Comparison of ENCODE assay signal across 25 mouse cellular contexts in genomic region chr6:113651626-113652025, GRCm38 (mm10). TPM values are rescaled to one million over a fixed set of nuclear protein-coding genes. Genes with fewer than 3 reads are reported as not detected.
DNase-seq lines count a peak whose midpoint lies in the region; ATAC-seq and TF ChIP-seq lines count a peak whose summit lies in the region.
"Had no signal": no experiment of that assay in that cellular context is flagged by ENCODE, and none has a peak within 500 bp of the region (broad histone marks: within the 10 kb centered on the region; RNA-seq: fewer than 3 reads in every experiment).

No protein-coding gene starts in this region.

- H3K4me2 ChIP-seq in liver, postnatal 0 days (ENCODE audit: low read depth, low read length), result no peak overlapping the region
- no peak overlapping the region for H3K4me2 ChIP-seq in intestine, embryonic 14.5 days (ENCODE audit: low read length)
- H3K4me2 ChIP-seq in liver, embryonic 13.5 days, result peak overlapping the region; percentile 29; the same call in 1 of the 2 replicates
- no peak overlapping the region for H3K4me2 ChIP-seq in forebrain, postnatal 0 days (ENCODE audit: low read depth)
- H3K4me2 ChIP-seq in hindbrain, postnatal 0 days (ENCODE audit: low read depth, low read length), result no peak overlapping the region
- H3K4me2 ChIP-seq: heart, embryonic 15.5 days; midbrain, embryonic 12.5 days had no signal

- no peak for TF ChIP-seq CTCF in liver, postnatal 0 days (IDR thresholded peaks at IDR 0.05; ENCODE audit: low read depth)
- TF ChIP-seq CTCF in forebrain, postnatal 0 days (IDR thresholded peaks at IDR 0.05; ENCODE audit: low read depth), result no peak
- no peak for TF ChIP-seq CTCF in hindbrain, postnatal 0 days (IDR thresholded peaks at IDR 0.05; ENCODE audit: low read depth)

- peak; percentile 70 for DNase-seq in liver
- DNase-seq in liver, postnatal 0 days, result no peak
- no peak for DNase-seq in intestine, embryonic 14.5 days (ENCODE audit: low spot score)
- peak; percentile 25 for DNase-seq in liver, embryonic 13.5 days
- DNase-seq in limb, embryonic 10.5 days (ENCODE audit: low spot score), result no peak
- DNase-seq in forebrain, postnatal 0 days, result no peak
- no peak for DNase-seq in thymus, postnatal 10 days (ENCODE audit: low spot score in 2 of 2)
- no peak for DNase-seq in hindbrain, postnatal 0 days (ENCODE audit: low spot score)
- DNase-seq: B cell, adult 2 months; cerebellum, adult 18-20 months; gastrocnemius, adult 2 months; heart, adult 18-20 months; lung, adult 18-20 months; lung, postnatal 36 days; right cerebral cortex, postnatal 14 days had no signal

- 49% methylated on average over 3 of the region's 3 CpGs for WGBS in liver, postnatal 0 days (ENCODE audit: insufficient replicate concordance)
- 60% methylated on average over 3 of the region's 3 CpGs for WGBS in intestine, embryonic 14.5 days
- WGBS in liver, embryonic 13.5 days (ENCODE audit: insufficient replicate concordance), result 35% methylated on average over 3 of the region's 3 CpGs
- WGBS in limb, embryonic 10.5 days, result 66% methylated on average over 3 of the region's 3 CpGs
- 78% methylated on average over 3 of the region's 3 CpGs for WGBS in forebrain, postnatal 0 days
- 68% methylated on average over 3 of the region's 3 CpGs for WGBS in hindbrain, postnatal 0 days

- no peak for ATAC-seq in liver, postnatal 0 days
- ATAC-seq in intestine, embryonic 14.5 days (replicated peaks; ENCODE audit: low FRiP score, low TSS enrichment, low read depth), result 0 out of 2 replicates have a peak, but pooled peaks have one; percentile 51
- peak; percentile 73 for ATAC-seq in liver, embryonic 13.5 days (ENCODE audit: low read depth)
- no peak for ATAC-seq in forebrain, postnatal 0 days
- ATAC-seq in hindbrain, postnatal 0 days, result no peak
- ATAC-seq: forebrain, embryonic 16.5 days had no signal

- no peak overlapping the region for H3K27ac ChIP-seq in liver, postnatal 0 days (ENCODE audit: low read depth)
- H3K27ac ChIP-seq in intestine, embryonic 14.5 days (ENCODE audit: low read depth), result no peak overlapping the region
- peak overlapping the region; percentile 25; the same call in 1 of the 2 replicates for H3K27ac ChIP-seq in liver, embryonic 13.5 days
- H3K27ac ChIP-seq in limb, embryonic 10.5 days, result no peak overlapping the region
- H3K27ac ChIP-seq in forebrain, postnatal 0 days (ENCODE audit: low read depth, low read length), result no peak overlapping the region
- H3K27ac ChIP-seq in hindbrain, postnatal 0 days, result no peak overlapping the region
- H3K27ac ChIP-seq: gastrocnemius, adult 2 months; heart, embryonic 15.5 days; kidney, postnatal 0 days; midbrain, embryonic 12.5 days had no signal

- H3K27me3 ChIP-seq in liver, postnatal 0 days (ENCODE audit: insufficient read depth, low read length), result no peaks in the 10 kb centered on the region
- no peaks in the 10 kb centered on the region for H3K27me3 ChIP-seq in intestine, embryonic 14.5 days (replicated peaks; ENCODE audit: control insufficient read depth, insufficient read depth, low read length)
- no peaks in the 10 kb centered on the region for H3K27me3 ChIP-seq in liver, embryonic 13.5 days
- H3K27me3 ChIP-seq in limb, embryonic 10.5 days (ENCODE audit: low read depth, poor library complexity, severe bottlenecking), result no peaks in the 10 kb centered on the region
- no peaks in the 10 kb centered on the region for H3K27me3 ChIP-seq in forebrain, postnatal 0 days (ENCODE audit: insufficient read depth, low read length)
- H3K27me3 ChIP-seq in hindbrain, postnatal 0 days (ENCODE audit: insufficient read depth, low read length), result no peaks in the 10 kb centered on the region
- H3K27me3 ChIP-seq: heart, embryonic 15.5 days; midbrain, embryonic 12.5 days had no signal

- H3K4me3 ChIP-seq in liver, postnatal 0 days (ENCODE audit: low read depth, low read length), result no peak overlapping the region
- no peak overlapping the region for H3K4me3 ChIP-seq in intestine, embryonic 14.5 days (ENCODE audit: low read depth, low read length)
- no peak overlapping the region for H3K4me3 ChIP-seq in liver, embryonic 13.5 days (replicated peaks)
- H3K4me3 ChIP-seq in limb, embryonic 10.5 days, result no peak overlapping the region
- no peak overlapping the region for H3K4me3 ChIP-seq in forebrain, postnatal 0 days (ENCODE audit: low read depth, low read length)
- no peak overlapping the region for H3K4me3 ChIP-seq in hindbrain, postnatal 0 days (ENCODE audit: low read length)
- H3K4me3 ChIP-seq: gastrocnemius, adult 2 months; heart, embryonic 15.5 days; midbrain, embryonic 12.5 days had no signal

- H3K36me3 ChIP-seq in liver, postnatal 0 days (replicated peaks; ENCODE audit: insufficient read depth, low read length), result peaks cover 11% of the 10 kb centered on the region
- no peaks in the 10 kb centered on the region for H3K36me3 ChIP-seq in intestine, embryonic 14.5 days (ENCODE audit: control insufficient read depth, insufficient read depth, low read length)
- peaks cover 5% of the 10 kb centered on the region; the same call in 1 of the 2 replicates for H3K36me3 ChIP-seq in liver, embryonic 13.5 days
- H3K36me3 ChIP-seq in limb, embryonic 10.5 days, result no peaks in the 10 kb centered on the region
- H3K36me3 ChIP-seq in forebrain, postnatal 0 days (ENCODE audit: insufficient read depth), result no peaks in the 10 kb centered on the region
- no peaks in the 10 kb centered on the region for H3K36me3 ChIP-seq in hindbrain, postnatal 0 days (ENCODE audit: insufficient read depth, low read length)
- H3K36me3 ChIP-seq: heart, embryonic 15.5 days; midbrain, embryonic 12.5 days had no signal

- no peak for TF ChIP-seq EP300 in liver, postnatal 0 days (IDR thresholded peaks at IDR 0.05; ENCODE audit: low read depth)

- no peaks in the 10 kb centered on the region for H3K9me3 ChIP-seq in liver, postnatal 0 days (ENCODE audit: low read length)
- no peaks in the 10 kb centered on the region for H3K9me3 ChIP-seq in intestine, embryonic 14.5 days (ENCODE audit: control insufficient read depth, low read length)
- H3K9me3 ChIP-seq in liver, embryonic 13.5 days (replicated peaks), result no peaks in the 10 kb centered on the region
- H3K9me3 ChIP-seq in limb, embryonic 10.5 days (replicated peaks), result no peaks in the 10 kb centered on the region
- H3K9me3 ChIP-seq in forebrain, postnatal 0 days (ENCODE audit: low read length), result no peaks in the 10 kb centered on the region
- no peaks in the 10 kb centered on the region for H3K9me3 ChIP-seq in hindbrain, postnatal 0 days (ENCODE audit: low read length)
- H3K9me3 ChIP-seq: heart, embryonic 15.5 days; midbrain, embryonic 12.5 days had no signal

- H3K9ac ChIP-seq in liver, postnatal 0 days (replicated peaks), result no peak overlapping the region
- H3K9ac ChIP-seq in intestine, embryonic 14.5 days (ENCODE audit: low read length), result no peak overlapping the region
- no peak overlapping the region for H3K9ac ChIP-seq in liver, embryonic 13.5 days
- H3K9ac ChIP-seq in forebrain, postnatal 0 days, result no peak overlapping the region
- no peak overlapping the region for H3K9ac ChIP-seq in hindbrain, postnatal 0 days (replicated peaks; ENCODE audit: low read length)
- H3K9ac ChIP-seq: heart, embryonic 15.5 days; midbrain, embryonic 12.5 days had no signal

- H3K4me1 ChIP-seq in liver, postnatal 0 days (ENCODE audit: insufficient read depth), result peaks cover 33% of the 10 kb centered on the region
- H3K4me1 ChIP-seq in intestine, embryonic 14.5 days (replicated peaks; ENCODE audit: control insufficient read depth, insufficient read depth, low read length), result no peaks in the 10 kb centered on the region
- peaks cover 46% of the 10 kb centered on the region for H3K4me1 ChIP-seq in liver, embryonic 13.5 days (replicated peaks)
- no peaks in the 10 kb centered on the region; the same call in 1 of the 2 replicates for H3K4me1 ChIP-seq in limb, embryonic 10.5 days
- H3K4me1 ChIP-seq in forebrain, postnatal 0 days (ENCODE audit: insufficient read depth), result no peaks in the 10 kb centered on the region
- no peaks in the 10 kb centered on the region for H3K4me1 ChIP-seq in hindbrain, postnatal 0 days (ENCODE audit: insufficient read depth, low read length)
- H3K4me1 ChIP-seq: midbrain, embryonic 12.5 days had no signal

RNA-seq across cellular contexts. Expression of gene Irak2, which starts 13.4 kb away (rescaled TPM):
- polyA plus RNA-seq in liver, postnatal 0 days (2015; fragmentation: Nextera tagmentation; extraction: Ambion mirVana), result 9.2 and 10.8 TPM in 2 replicates
- polyA plus RNA-seq in intestine, embryonic 14.5 days (2014; fragmentation: Nextera tagmentation; extraction: Ambion mirVana), result 5.7 and 8.2 TPM in 2 replicates
- polyA plus RNA-seq in liver, embryonic 13.5 days (2015; fragmentation: Nextera tagmentation; extraction: Ambion mirVana), result 12.1 and 14.9 TPM in 2 replicates
- 4.5 and 8.0 TPM in 2 replicates for polyA plus RNA-seq in limb, embryonic 10.5 days (2016; fragmentation: Nextera tagmentation; extraction: Ambion mirVana)
- 4.5 and 5.9 TPM in 2 replicates for total RNA-seq in forebrain, postnatal 0 days (2014; rRNA removed)
- polyA plus RNA-seq in forebrain, postnatal 0 days (2015; fragmentation: Nextera tagmentation; extraction: Ambion mirVana), result 1.8 and 3.5 TPM in 2 replicates
- total RNA-seq in hindbrain, postnatal 0 days (2014; rRNA removed), result 12.1 and 13.9 TPM in 2 replicates
- polyA plus RNA-seq in hindbrain, postnatal 0 days (2015; fragmentation: Nextera tagmentation; extraction: Ambion mirVana), result 4.6 and 4.8 TPM in 2 replicates

RNA-seq across cellular contexts. Expression of gene Vhl, which starts 27.9 kb away (rescaled TPM):
- polyA plus RNA-seq in liver, postnatal 0 days (2015; fragmentation: Nextera tagmentation; extraction: Ambion mirVana), result 10.0 and 12.9 TPM in 2 replicates
- 41.6 and 45.1 TPM in 2 replicates for polyA plus RNA-seq in intestine, embryonic 14.5 days (2014; fragmentation: Nextera tagmentation; extraction: Ambion mirVana)
- 7.8 and 9.4 TPM in 2 replicates for polyA plus RNA-seq in liver, embryonic 13.5 days (2015; fragmentation: Nextera tagmentation; extraction: Ambion mirVana)
- polyA plus RNA-seq in limb, embryonic 10.5 days (2016; fragmentation: Nextera tagmentation; extraction: Ambion mirVana), result 41.4 and 47.7 TPM in 2 replicates
- 92.7 and 94.1 TPM in 2 replicates for total RNA-seq in forebrain, postnatal 0 days (2014; rRNA removed)
- 71.6 and 76.5 TPM in 2 replicates for polyA plus RNA-seq in forebrain, postnatal 0 days (2015; fragmentation: Nextera tagmentation; extraction: Ambion mirVana)
- 95.7 and 95.9 TPM in 2 replicates for total RNA-seq in hindbrain, postnatal 0 days (2014; rRNA removed)
- polyA plus RNA-seq in hindbrain, postnatal 0 days (2015; fragmentation: Nextera tagmentation; extraction: Ambion mirVana), result 65.4 and 66.8 TPM in 2 replicates

RNA-seq across cellular contexts. Expression of gene Tatdn2, which starts 45.2 kb away (rescaled TPM):
- 0.62 and 0.83 TPM in 2 replicates for polyA plus RNA-seq in liver, postnatal 0 days (2015; fragmentation: Nextera tagmentation; extraction: Ambion mirVana)
- polyA plus RNA-seq in intestine, embryonic 14.5 days (2014; fragmentation: Nextera tagmentation; extraction: Ambion mirVana), result 0.98 and 1.4 TPM in 2 replicates
- polyA plus RNA-seq in liver, embryonic 13.5 days (2015; fragmentation: Nextera tagmentation; extraction: Ambion mirVana), result 0.94 and 1.0 TPM in 2 replicates
- 0.48 and 0.89 TPM in 2 replicates for polyA plus RNA-seq in limb, embryonic 10.5 days (2016; fragmentation: Nextera tagmentation; extraction: Ambion mirVana)
- total RNA-seq in forebrain, postnatal 0 days (2014; rRNA removed), result 67.0 and 69.2 TPM in 2 replicates
- polyA plus RNA-seq in forebrain, postnatal 0 days (2015; fragmentation: Nextera tagmentation; extraction: Ambion mirVana), result 1.4 and 1.7 TPM in 2 replicates
- 52.2 and 55.5 TPM in 2 replicates for total RNA-seq in hindbrain, postnatal 0 days (2014; rRNA removed)
- polyA plus RNA-seq in hindbrain, postnatal 0 days (2015; fragmentation: Nextera tagmentation; extraction: Ambion mirVana), result 0.89 and 1.6 TPM in 2 replicates

RNA-seq across cellular contexts. Expression of gene Brk1, which starts 47.1 kb away (rescaled TPM):
- polyA plus RNA-seq in liver, postnatal 0 days (2015; fragmentation: Nextera tagmentation; extraction: Ambion mirVana), result 88.5 and 88.9 TPM in 2 replicates
- 238 and 245 TPM in 2 replicates for polyA plus RNA-seq in intestine, embryonic 14.5 days (2014; fragmentation: Nextera tagmentation; extraction: Ambion mirVana)
- polyA plus RNA-seq in liver, embryonic 13.5 days (2015; fragmentation: Nextera tagmentation; extraction: Ambion mirVana), result 101 and 104 TPM in 2 replicates
- polyA plus RNA-seq in limb, embryonic 10.5 days (2016; fragmentation: Nextera tagmentation; extraction: Ambion mirVana), result 206 and 208 TPM in 2 replicates
- 217 and 235 TPM in 2 replicates for total RNA-seq in forebrain, postnatal 0 days (2014; rRNA removed)
- polyA plus RNA-seq in forebrain, postnatal 0 days (2015; fragmentation: Nextera tagmentation; extraction: Ambion mirVana), result 306 and 340 TPM in 2 replicates
- 179 and 211 TPM in 2 replicates for total RNA-seq in hindbrain, postnatal 0 days (2014; rRNA removed)
- polyA plus RNA-seq in hindbrain, postnatal 0 days (2015; fragmentation: Nextera tagmentation; extraction: Ambion mirVana), result 295 TPM in 2 replicates

RNA-seq across cellular contexts. Expression of gene Fancd2os, which starts 51.1 kb away (rescaled TPM):
- polyA plus RNA-seq in liver, postnatal 0 days (2015; fragmentation: Nextera tagmentation; extraction: Ambion mirVana), result 0.12 and 0.14 TPM in 2 replicates
- polyA plus RNA-seq in intestine, embryonic 14.5 days (2014; fragmentation: Nextera tagmentation; extraction: Ambion mirVana), result 0.20 and 0.22 TPM in 2 replicates
- 0.09 TPM in 1 of 2 replicates, not detected in the other for polyA plus RNA-seq in liver, embryonic 13.5 days (2015; fragmentation: Nextera tagmentation; extraction: Ambion mirVana)
- 0.30 TPM in 1 of 2 replicates, not detected in the other for polyA plus RNA-seq in limb, embryonic 10.5 days (2016; fragmentation: Nextera tagmentation; extraction: Ambion mirVana)
- not detected in 2 replicates for total RNA-seq in forebrain, postnatal 0 days (2014; rRNA removed)
- polyA plus RNA-seq in forebrain, postnatal 0 days (2015; fragmentation: Nextera tagmentation; extraction: Ambion mirVana), result not detected in 2 replicates
- 0.54 TPM in 1 of 2 replicates, not detected in the other for total RNA-seq in hindbrain, postnatal 0 days (2014; rRNA removed)
- not detected in 2 replicates for polyA plus RNA-seq in hindbrain, postnatal 0 days (2015; fragmentation: Nextera tagmentation; extraction: Ambion mirVana)
- total RNA-seq: adrenal gland, adult 18-20 months; common myeloid progenitor, adult 5-6 weeks; gastrocnemius, adult 2 months; heart, adult 18-20 months; hematopoietic stem cell, adult 5-6 weeks; left cerebral cortex, postnatal 10 days had no signal
- polyA plus RNA-seq: embryonic facial prominence, embryonic 11.5 days; forebrain, embryonic 16.5 days; midbrain, embryonic 12.5 days; neural tube, embryonic 14.5 days had no signal

Comparison
In these comparisons a context has a peak if more than half of its experiments do, and no peak if none do; other contexts are left out.
1. DNase-seq: peak in liver (single experiment) and liver, embryonic 13.5 days (single experiment); none in liver, postnatal 0 days (single experiment), intestine, embryonic 14.5 days (single experiment), limb, embryonic 10.5 days (single experiment), forebrain, postnatal 0 days (single experiment), thymus, postnatal 10 days (0 of 2) and hindbrain, postnatal 0 days (single experiment).
2. ATAC-seq: peak in intestine, embryonic 14.5 days (single experiment) and liver, embryonic 13.5 days (single experiment); none in liver, postnatal 0 days (single experiment), forebrain, postnatal 0 days (single experiment) and hindbrain, postnatal 0 days (single experiment).